Mouse (Mus musculus) MEL-GATA-1-ER (cell line): ENCODE measurements at regions not wholly inside any gene's neighbourhood (a gene's known extent, or its start where the extent isn't known, plus 50 kb on each side); places are given as distances from the start of the nearest gene placed in this dataset.

Experiments
- DNase-seq: peaks from one replicate; pipeline ENCODE4 v3.0.0-alpha.2; 2012; ENCODE audit warnings: low read depth; ENCODE audit errors: extremely low read depth

DNA sequence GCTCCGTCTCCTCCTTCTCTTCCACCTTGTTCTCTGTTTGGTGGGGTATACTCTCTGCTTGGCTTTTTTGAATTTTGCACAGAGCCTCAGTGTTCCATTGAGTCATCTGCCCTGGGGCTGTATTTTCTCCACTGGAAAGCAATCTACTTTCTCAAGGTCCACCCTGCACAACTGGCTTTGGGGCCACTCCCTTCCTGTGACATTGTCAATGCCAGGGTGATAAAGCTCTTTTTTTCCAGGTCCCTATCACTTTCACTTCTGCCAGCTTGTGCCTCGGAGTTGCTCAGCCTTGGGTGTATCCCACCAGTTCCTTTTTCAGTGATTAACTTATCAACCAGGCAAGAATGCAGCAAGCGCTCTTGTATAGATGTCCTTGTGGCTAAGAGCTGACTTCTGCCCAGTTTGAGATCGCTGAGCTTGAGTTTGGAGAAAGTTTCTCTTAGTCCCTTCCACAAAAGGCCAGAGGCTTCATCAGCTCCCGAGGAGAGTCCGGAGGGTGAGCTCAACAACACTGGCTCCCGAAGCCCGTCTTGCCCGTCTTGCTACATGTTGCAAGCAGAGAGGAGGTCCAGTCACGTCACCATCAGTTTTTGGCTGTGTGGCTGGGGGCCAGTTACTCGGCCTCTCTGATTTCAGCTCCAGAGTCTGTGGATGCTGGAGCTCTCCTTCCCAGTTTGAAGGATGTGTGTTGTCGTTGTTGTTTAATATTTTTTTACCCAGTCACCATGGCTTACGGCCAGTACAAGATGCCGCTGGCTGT, 200.8 kb downstream of the Cyp26b1 start:
- DNase-seq: peak; percentile 93

- no peak for DNase-seq
Measured at GRCm38 (mm10) chr6:84391016-84391415, 202.7 kb downstream of the Cyp26b1 start.

GRCm38 (mm10) chr6:84385696-84386095, 208.0 kb downstream of the Cyp26b1 start:
- DNase-seq: no peak

- DNase-seq: no peak
Measured at GRCm38 (mm10) chr6:84383718-84384117, 210.0 kb downstream of the Cyp26b1 start.

GRCm38 (mm10) chr6:84383141-84383540, 210.6 kb downstream of the Cyp26b1 start:
- no peak for DNase-seq

DNA sequence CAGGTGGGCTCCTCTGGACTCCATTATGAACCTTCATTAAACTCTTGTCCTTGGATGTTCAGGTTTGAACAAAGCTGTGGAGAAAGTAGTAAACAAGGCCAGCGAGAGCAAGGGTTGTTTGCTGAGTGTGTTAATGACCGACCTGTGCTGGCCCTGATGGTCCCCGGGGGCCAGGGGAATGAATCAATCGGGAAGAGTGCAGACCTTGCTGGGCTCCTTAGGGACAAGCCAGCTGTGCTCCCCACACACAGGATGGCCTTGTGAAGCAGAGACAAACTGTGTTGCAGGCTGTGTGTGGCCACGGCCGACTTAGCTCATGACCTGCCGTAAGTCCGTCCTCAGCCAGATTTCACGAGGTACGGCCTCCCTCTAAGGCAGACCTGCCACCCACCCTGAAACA, 212.1 kb downstream of the Cyp26b1 start:
- DNase-seq: no peak

DNA sequence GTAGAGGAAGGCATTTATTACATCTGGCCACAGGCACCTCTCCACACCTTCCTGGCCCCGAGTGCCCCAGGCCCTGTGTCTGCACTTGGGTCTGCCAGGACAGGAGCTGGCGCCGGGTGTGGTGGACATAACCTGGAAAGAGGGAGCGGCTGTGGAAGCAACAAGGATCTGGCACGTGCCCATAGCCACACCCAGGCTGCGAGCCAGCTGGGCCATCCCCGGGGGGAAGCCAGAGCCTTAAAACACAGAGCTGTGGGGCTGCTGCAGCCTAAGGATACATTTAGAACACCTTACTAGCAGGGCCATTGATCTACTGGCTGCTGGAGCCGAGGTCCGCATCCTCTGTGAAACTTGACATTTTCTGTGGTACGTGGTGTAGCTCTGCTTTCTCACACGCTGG, 217.0 kb downstream of the Cyp26b1 start:
- no peak for DNase-seq

DNA sequence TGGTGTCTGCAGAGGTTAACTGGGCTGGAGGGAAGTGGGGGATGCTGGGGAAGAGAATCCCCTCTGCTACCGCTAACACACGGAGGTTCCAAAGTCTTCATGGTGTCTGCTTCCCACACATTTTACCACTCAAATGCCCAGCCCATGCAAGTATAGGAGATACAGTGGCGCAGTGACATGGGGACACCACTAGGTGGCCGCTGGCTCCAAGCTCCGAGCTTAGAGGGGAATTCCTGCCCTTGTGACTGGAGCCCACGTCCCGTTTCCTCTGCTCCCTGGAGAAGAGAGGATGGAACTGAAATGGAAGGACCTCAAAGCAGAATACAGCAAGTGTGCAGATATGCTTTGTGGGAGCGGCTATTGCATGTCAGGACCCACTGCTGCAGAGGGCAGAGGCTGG, 218.2 kb downstream of the Cyp26b1 start:
- no peak for DNase-seq

GRCm38 (mm10) chr6:84366365-84366764, 227.3 kb downstream of the Cyp26b1 start:
- DNase-seq: no peak

DNA sequence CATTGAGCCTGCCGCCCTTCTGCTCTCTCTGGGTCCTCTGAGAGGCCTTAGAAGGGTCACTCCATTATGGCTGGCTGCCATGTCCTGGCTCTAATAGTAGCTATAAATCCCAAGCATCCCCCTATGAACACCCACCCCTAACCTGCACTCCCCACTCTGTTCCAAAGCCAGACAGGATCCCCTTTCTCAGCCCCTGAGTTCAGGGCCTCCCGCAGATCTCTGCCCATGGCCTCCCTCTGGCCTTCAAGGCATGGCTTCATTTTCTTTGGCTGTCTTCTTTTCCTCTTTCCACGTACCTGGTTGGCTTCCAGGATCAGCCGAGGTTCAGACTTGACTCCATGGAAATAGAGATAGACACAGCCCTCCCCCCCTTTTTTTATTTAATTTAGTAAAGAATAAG, 227.8 kb downstream of the Cyp26b1 start:
- DNase-seq: no peak

GRCm38 (mm10) chr6:84364964-84365363, 228.7 kb downstream of the Cyp26b1 start:
- no peak for DNase-seq

- no peak for DNase-seq
Measured at GRCm38 (mm10) chr6:84362331-84362730, 231.4 kb downstream of the Cyp26b1 start.

- no peak for DNase-seq
Measured at GRCm38 (mm10) chr6:84357911-84358310, 235.8 kb downstream of the Cyp26b1 start.

DNA sequence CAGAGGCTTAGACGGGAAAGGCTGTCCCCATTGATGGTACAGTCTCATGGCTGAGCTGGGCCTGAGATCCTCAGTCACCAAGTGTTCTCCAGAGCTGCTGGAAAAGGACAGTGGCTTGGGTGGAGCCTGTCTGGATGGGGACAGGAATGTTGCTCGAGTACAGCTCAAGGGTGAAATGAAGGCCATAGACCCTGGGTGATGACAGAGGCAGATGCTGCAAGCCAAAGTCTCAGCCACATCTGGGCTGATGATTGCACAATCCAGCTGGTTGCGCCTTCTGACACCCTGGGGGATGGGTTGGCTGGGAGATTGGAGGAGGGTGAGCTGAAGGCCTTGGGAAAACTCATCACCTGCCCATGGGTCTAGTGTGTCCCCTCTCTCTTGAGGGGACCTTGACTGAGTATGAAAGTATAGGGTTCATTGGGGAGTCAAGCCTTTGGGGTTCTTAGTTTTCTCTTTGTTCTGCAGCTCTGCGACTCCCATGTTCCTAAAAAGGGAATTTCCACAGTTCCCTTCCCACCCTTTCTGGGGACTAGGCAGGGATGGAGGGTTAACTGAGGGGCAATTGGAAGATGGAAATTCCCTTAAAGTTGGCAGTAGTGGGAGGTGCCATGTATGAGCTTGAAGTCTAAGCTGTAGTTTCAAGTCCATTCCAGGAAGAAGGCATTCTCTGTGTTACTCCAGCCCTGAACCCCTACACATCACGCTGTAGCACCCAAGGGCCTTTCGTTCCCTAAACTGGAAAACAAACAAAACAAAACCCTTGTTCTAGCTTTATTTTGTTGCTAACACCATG, 240.1 kb downstream of the Cyp26b1 start:
- DNase-seq: no peak

DNA sequence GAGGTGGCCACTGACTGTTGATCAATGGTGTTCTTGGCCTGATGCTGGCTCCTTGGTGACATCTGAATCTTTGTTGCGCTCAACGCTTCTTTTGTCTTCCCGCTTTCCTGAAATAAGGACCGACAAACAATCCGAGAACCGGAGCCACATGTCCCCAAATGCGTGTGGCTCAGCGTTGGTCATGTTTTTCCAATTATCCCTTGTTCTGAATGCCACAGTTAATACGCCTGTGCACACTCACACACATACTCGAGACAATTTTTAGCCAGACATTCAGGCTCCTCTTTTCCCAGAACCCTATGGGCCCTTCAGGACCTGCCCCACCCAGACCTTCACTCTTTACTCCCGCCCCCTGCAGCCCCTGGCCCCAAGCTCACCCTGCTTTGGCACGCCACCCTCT, 248.8 kb downstream of the Cyp26b1 start:
- DNase-seq: no peak

GRCm38 (mm10) chr6:84333666-84334179, 260.0 kb downstream of the Cyp26b1 start:
- no peak for DNase-seq

- DNase-seq: peak; percentile 20
Measured at GRCm38 (mm10) chr6:84329106-84329505, 264.6 kb downstream of the Cyp26b1 start.

DNA sequence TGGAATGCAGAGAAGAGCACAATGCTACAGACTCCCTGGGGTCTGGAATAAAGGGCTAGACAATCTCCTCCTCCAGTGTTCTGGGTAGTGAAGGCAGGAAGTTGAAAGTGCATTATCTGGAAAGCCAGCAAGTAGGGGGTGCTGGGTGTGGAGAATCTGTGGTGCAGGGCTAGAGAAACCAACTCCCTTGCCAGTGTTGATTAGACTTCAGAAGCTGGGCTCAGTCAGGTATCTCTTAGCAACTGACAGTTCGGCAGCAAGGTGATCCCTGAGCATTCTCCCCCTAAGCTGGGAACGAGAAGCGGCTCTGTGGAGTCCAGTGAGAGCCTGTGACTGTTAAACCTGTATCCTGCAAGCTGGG, 265.7 kb downstream of the Cyp26b1 start:
- DNase-seq: peak; percentile 89

- DNase-seq: no peak
Measured at GRCm38 (mm10) chr6:84327306-84328029, 266.2 kb downstream of the Cyp26b1 start.

GRCm38 (mm10) chr6:84325384-84326114, 268.2 kb downstream of the Cyp26b1 start:
- no peak for DNase-seq

DNA sequence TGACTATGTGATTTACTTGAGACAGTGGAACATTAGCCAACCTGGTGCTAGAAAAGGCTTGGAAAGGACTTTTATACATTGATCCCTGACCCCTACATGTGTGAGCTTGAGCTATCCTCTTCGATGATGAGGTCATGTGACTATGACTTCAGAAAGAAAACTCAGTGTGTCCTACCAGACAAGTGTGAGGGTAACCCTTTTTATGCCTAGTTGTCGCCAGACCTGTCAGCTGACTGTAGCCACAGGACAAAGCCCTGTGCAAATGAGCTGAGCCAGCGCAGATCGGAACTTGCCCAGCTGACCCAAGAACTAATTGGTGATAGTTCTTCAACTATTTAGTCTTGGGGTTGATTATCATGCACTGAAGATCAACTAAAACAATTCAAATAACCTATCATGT, 269.5 kb downstream of the Cyp26b1 start:
- DNase-seq: no peak
